Mouse (Mus musculus): ENCODE measurements around the gene Cdk15. TPM values are rescaled to one million over a fixed set of nuclear protein-coding genes. Genes with fewer than 3 reads are reported as not detected.

Gene Cdk15
- polyA plus RNA-seq (2015; fragmentation: Illumina TruSeq; extraction: RNeasy Lipid Tissue Mini Kit (QIAGEN cat#74804); ENCODE audit: low read depth, low replicate concordance): 0.58 TPM

GRCm38 (mm10) chr1:59256751-59257231 is at the start of gene Cdk15:
Cdk15 (plus strand) TSS chr1:59256906.

GRCm38 (mm10) chr1:59236856-59237441 is 19.8 kb upstream of the Cdk15 start, which contains the start of gene Als2:
Als2 (minus strand) TSS chr1:59237231.

Other genes starting within 250 kb of the Cdk15 start
- gene C2cd6, start 162.0 kb upstream of the Cdk15 start, polyA plus RNA-seq (2015; fragmentation: Illumina TruSeq; extraction: RNeasy Lipid Tissue Mini Kit (QIAGEN cat#74804); ENCODE audit: low read depth, low replicate concordance): not detected
- 40.3 TPM for gene Tmem237, start 136.5 kb upstream of the Cdk15 start, polyA plus RNA-seq (2015; fragmentation: Illumina TruSeq; extraction: RNeasy Lipid Tissue Mini Kit (QIAGEN cat#74804); ENCODE audit: low read depth, low replicate concordance)
- gene Mpp4, start 93.5 kb upstream of the Cdk15 start, polyA plus RNA-seq (2015; fragmentation: Illumina TruSeq; extraction: RNeasy Lipid Tissue Mini Kit (QIAGEN cat#74804); ENCODE audit: low read depth, low replicate concordance): 1.1 TPM
- gene Als2, start 19.7 kb upstream of the Cdk15 start, polyA plus RNA-seq (2015; fragmentation: Illumina TruSeq; extraction: RNeasy Lipid Tissue Mini Kit (QIAGEN cat#74804); ENCODE audit: low read depth, low replicate concordance): 16.5 TPM
- gene Fzd7, start 225.5 kb downstream of the Cdk15 start, polyA plus RNA-seq (2015; fragmentation: Illumina TruSeq; extraction: RNeasy Lipid Tissue Mini Kit (QIAGEN cat#74804); ENCODE audit: low read depth, low replicate concordance): 3.5 TPM

Data from brain, adult 10 weeks (tissue).